Mouse (Mus musculus) 416B (cell line): ENCODE measurements around the gene Chodl.

ENCODE experiments used
- DNase-seq: peaks from one replicate; pipeline ENCODE4 v3.0.0; 2011; ENCODE audit warnings: low read depth

Chodl gene

GRCm38 (mm10) chr16:78930382-78931286 lies at the start of gene Chodl:
Gene Chodl, plus strand, starts transcription at chr16:78930948.
- DNase-seq, result no peak

GRCm38 (mm10) chr16:78922644-78923043 lies 8.1 kb upstream of the Chodl start:
- no peak for DNase-seq

- DNase-seq, result no peak
Observed at GRCm38 (mm10) chr16:78931287-78932025, 708 bp downstream of the Chodl start.

DNA sequence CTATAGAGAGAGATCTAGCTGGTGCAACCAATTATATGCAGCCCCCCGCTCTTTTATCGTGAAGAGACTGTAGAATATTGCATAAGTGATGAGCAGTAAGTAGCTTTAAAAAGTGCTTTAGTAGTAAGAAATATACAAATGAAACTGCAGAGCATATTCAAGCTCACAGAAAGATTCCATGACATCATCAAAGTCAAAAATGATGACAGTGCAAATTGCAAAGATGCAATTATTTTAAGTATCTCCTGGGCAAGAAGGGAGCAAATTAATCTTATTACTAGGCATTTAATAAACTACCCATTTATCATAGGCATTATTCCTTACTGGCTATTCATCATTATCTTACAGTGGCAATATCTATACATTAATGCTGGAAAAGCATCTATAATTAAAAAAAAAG lies 3.5 kb downstream of the Chodl start:
- DNase-seq, result no peak

GRCm38 (mm10) chr16:78937755-78938154 lies 7.0 kb downstream of the Chodl start:
- no peak for DNase-seq

DNA sequence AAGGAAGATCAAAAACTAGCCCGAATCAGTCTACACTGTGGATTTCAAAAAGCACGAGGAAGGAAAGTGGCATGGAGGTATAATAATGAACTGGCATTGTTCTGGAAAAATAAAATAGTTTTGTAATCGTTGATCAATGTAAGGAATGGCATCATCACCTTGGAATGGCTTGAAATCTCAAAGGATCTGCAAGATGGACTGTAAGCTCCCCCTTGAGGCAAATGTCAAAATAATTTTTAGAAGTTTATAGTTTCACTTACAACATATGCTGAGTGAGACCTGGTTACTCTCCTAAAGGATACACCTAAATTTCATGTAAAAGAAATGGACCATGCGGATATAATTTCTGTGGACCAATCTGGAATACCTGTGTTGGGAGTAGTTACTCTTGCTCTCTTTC lies 19.6 kb downstream of the Chodl start:
- DNase-seq, result peak; percentile 42

GRCm38 (mm10) chr16:78957434-78957833 lies 26.7 kb downstream of the Chodl start:
- DNase-seq, result no peak

DNA sequence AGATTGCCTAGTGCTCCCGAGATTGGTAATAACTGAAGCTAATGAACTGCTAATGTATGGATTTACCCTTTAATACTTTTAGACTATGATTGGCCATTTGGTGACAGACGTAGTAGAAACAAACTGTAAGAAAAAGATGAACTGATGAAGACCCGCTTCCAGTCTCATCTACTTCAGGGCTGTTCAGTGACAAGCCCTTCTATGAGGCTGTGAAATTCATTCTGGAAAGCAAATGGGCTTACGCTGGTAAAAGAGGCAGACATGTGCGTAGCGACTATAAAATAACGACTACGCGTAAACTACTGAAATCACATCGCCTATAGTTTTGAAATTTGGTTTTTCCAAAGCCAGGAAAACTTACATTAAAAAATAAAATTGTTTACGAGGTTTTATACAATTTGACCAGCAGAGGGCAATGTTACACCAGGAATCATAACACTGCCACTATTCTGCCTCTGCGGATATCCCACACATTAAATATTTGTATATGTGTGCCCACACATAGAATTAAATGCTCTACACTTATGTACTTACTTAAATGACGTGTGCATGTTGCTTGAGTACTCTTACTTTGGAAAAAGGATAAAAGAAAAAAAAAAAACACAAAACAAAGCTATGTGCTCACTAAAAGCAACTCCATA lies 38.5 kb downstream of the Chodl start:
- peak; percentile 50 for DNase-seq

DNA sequence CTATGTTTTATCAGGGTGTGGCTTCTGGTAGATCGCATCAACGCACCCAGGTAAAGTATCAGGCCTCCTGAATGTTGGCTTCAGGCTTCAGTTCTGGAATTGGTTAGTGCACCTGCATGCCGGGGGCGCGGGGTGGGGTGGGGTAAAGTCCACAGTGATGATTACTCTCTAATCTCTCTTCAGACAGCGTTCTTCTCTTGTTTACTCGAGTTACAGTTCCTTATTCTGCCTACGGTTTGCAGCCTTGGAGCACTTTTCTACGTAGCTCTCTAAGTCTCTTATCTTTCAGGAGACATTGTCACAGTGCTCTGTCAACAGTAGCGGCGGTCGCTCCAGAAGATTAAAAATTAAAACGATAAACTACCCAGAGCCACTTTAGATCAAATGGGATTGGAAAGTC lies 43.4 kb downstream of the Chodl start:
- no peak for DNase-seq

DNA sequence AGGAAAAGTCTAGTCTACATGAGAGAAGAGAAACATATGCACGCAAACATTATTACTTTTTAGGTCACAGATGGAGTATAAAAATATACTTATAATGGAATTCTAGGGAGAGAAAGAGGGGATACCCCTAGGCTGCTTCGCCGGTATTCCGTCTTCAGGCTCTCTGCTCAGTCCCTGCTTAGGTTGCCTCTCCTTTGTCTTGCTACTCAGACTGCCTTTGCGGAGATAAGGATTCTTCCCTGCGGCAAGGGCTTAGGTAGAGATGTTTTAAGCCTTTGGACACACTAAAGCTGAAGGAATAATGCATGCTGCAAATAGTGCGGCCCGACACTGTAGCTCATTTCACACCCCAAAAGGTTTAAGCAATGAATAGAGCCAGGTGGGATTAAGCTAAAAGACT lies 45.6 kb downstream of the Chodl start:
- no peak for DNase-seq
